Mouse (Mus musculus): ENCODE data around the gene Aunip. TPM values are rescaled to one million over a fixed set of nuclear protein-coding genes. Genes with fewer than 3 reads are reported as not detected.

Aunip gene
- polyA plus RNA-seq, 1 experiment from 2014 or later: 0.78 TPM

DNA sequence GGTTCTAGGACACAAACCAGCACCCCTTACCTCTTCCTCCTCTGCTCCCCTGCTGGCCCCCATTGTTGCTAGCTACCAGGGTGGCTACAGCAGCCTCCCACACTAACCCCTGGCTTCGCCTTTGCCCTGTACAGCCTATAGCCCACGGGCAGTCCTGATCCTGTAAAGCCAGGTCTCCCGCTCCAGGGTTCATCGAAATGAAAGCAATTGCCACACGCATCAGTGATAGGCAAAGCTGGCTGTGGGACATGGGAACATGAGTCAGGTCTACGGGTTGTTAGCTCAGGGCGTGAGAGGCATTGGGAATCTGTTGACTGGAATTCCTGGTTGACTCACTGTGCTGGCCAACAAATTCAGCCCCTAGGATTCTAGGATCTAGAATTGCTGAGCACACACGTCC is 28.4 kb upstream of the Aunip start:
- no peak for DNase-seq
- Histone ChIP-seq H3K4me1 (ENCODE audit: control insufficient read depth, insufficient read depth, low read length) (peaks cover 3% of the 10 kb centered on the region), H3K9ac (replicated peaks; ENCODE audit: low read length) (no peak overlapping the region), H3K9me3 (ENCODE audit: control insufficient read depth, low read length) (no peaks in the 10 kb centered on the region), H3K4me3 (replicated peaks; ENCODE audit: low read depth, low read length) (no peak overlapping the region), H3K27ac (replicated peaks; ENCODE audit: low read depth, low read length) (no peak overlapping the region), H3K4me2 (ENCODE audit: low read length) (no peak overlapping the region), H3K27me3 (ENCODE audit: control insufficient read depth, insufficient read depth, low read length) (no peaks in the 10 kb centered on the region), H3K36me3 (ENCODE audit: control insufficient read depth, insufficient read depth, low read length) (peaks cover 1% of the 10 kb centered on the region; the same call in 1 of the 2 replicates)
- 81% methylated on average over 8 of the region's 8 CpGs for WGBS
- ATAC-seq (ENCODE audit: low FRiP score, low TSS enrichment): no peak

DNA sequence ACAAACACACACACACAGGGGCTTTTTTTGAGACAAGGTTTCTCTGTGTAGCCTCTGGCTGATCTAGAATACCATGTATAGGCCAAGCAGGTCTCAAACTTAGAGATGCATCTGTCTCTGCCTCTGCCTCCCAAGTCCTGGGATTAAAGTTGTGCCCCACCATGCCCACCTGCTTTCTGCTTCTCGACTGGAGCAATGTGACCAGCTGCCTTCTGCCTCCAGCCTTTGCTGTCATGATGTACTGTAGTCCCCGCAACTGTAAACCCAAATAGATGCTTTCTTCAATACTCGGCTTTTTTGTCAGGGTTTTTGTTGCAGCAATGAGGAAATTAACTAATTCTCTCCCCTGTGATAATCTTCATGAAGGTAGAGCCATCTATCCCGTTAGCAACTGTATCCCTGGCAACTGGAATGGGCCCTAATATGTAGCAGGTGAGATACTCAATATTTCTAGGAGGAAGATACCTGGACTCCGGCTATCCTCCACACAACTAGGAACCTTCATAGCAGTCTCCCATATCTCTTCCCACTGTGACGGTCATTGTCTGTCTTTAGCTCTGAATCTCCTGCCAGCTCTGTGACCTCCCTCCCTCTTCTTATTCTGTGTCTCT is 27.6 kb upstream of the Aunip start:
- WGBS: 70% methylated on average over 6 of the region's 6 CpGs
- Histone ChIP-seq H3K4me1 (ENCODE audit: control insufficient read depth, insufficient read depth, low read length) (peaks cover 1% of the 10 kb centered on the region), H3K4me2 (ENCODE audit: low read length) (no peak overlapping the region), H3K27ac (replicated peaks; ENCODE audit: low read depth, low read length) (no peak overlapping the region), H3K27me3 (ENCODE audit: control insufficient read depth, insufficient read depth, low read length) (no peaks in the 10 kb centered on the region), H3K9ac (replicated peaks; ENCODE audit: low read length) (no peak overlapping the region), H3K36me3 (ENCODE audit: control insufficient read depth, insufficient read depth, low read length) (no peaks in the 10 kb centered on the region), H3K9me3 (ENCODE audit: control insufficient read depth, low read length) (no peaks in the 10 kb centered on the region), H3K4me3 (replicated peaks; ENCODE audit: low read depth, low read length) (no peak overlapping the region)
- no peak for DNase-seq
- ATAC-seq (ENCODE audit: low FRiP score, low TSS enrichment): no peak

DNA sequence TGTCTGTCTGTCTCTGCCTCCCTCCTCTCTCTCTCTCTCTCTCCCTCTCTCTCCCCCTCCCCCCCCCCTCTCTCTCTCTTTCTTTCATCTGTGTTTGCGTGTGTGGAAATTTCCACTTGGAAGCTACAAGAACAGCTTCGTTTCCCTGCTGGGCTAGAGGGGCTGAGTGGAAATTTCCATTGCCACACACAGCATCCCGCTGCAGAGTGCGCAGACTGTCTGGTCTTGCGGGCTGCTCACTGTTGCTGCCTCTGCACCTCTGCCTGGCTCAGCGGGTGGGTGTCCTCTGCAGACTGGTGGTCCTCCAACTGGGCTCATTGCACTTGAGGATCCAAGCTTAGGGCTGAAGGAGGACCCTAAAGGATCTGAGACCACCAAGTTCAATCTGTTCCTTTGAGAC is 27.1 kb upstream of the Aunip start:
- no peaks in the 10 kb centered on the region for H3K27me3 ChIP-seq (ENCODE audit: control insufficient read depth, insufficient read depth, low read length)
- DNase-seq (peak; percentile 40), ATAC-seq (ENCODE audit: low FRiP score, low TSS enrichment) (no peak)
- WGBS: 48% methylated on average over 6 of the region's 6 CpGs
- H3K4me1 ChIP-seq (ENCODE audit: control insufficient read depth, insufficient read depth, low read length): no peaks in the 10 kb centered on the region; the same call in 1 of the 2 replicates
- no peak overlapping the region for H3K27ac ChIP-seq (replicated peaks; ENCODE audit: low read depth, low read length)
- no peak overlapping the region for H3K9ac ChIP-seq (replicated peaks; ENCODE audit: low read length)
- H3K4me2 ChIP-seq (ENCODE audit: low read length): no peak overlapping the region
- no peaks in the 10 kb centered on the region for H3K9me3 ChIP-seq (ENCODE audit: control insufficient read depth, low read length)
- H3K4me3 ChIP-seq (replicated peaks; ENCODE audit: low read depth, low read length): no peak overlapping the region
- no peaks in the 10 kb centered on the region for H3K36me3 ChIP-seq (ENCODE audit: control insufficient read depth, insufficient read depth, low read length)

DNA sequence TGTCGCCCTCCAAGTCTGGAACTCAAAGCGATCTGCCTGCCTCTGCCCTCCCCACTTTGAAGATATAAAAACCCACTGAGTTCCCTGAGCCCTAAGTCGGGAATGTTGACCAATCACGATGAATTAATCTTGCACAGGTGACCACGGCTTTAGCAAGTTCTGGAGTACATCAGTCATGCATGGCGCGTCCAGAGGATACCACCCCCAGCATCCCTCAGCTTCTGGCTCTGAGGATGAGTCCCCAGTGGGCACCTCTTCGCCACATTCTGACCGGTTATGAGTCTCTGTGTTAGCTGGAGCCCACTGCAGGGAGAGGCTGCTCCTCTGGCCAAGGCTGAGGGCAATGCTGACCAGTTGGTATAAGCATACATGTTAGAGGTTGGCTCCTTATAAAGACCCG is 26.6 kb upstream of the Aunip start:
- Histone ChIP-seq H3K36me3 (ENCODE audit: control insufficient read depth, insufficient read depth, low read length) (no peaks in the 10 kb centered on the region), H3K9me3 (ENCODE audit: control insufficient read depth, low read length) (no peaks in the 10 kb centered on the region), H3K4me3 (replicated peaks; ENCODE audit: low read depth, low read length) (no peak overlapping the region), H3K4me2 (ENCODE audit: low read length) (no peak overlapping the region), H3K27me3 (ENCODE audit: control insufficient read depth, insufficient read depth, low read length) (no peaks in the 10 kb centered on the region), H3K4me1 (ENCODE audit: control insufficient read depth, insufficient read depth, low read length) (no peaks in the 10 kb centered on the region), H3K9ac (replicated peaks; ENCODE audit: low read length) (no peak overlapping the region), H3K27ac (replicated peaks; ENCODE audit: low read depth, low read length) (no peak overlapping the region)
- ATAC-seq (ENCODE audit: low FRiP score, low TSS enrichment): no peak
- 86% methylated on average over 10 of the region's 10 CpGs for WGBS
- DNase-seq: no peak

DNA sequence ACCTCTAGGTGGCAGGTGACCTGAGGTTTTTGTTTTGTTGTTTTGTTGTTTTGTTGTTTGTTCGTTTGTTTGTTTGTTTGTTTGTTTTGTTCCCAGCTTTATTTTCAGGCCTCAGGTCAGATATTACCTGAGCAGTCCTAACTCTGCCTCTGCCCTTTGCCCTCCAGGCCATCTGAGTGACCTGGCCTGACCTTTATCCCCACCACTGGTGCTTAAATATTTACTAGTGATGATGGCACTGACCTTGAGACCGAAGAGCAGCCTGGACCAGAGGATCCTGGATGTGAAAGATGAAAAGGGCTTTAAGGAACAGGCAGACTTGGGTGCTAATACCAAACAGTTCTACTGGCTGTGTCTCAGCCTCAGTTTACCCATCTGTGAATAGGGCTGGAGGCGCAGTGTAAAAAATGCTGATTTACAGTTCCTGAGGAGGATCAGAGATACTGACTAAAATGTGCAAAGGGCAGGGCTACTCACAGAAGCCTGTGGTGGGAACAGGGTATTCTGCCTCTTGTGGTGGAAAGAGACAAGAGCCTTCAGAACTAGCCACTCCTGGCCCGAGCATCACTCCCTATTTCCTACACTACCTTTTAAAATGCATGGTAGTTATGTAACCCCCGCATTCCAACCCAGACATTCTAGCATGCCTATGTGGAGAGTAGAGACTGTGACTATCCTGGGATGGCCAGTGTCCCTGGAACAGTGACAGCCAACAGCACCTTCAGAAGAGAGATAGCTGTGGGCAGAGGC is 25.5 kb upstream of the Aunip start:
- 93% methylated on average over 5 of the region's 5 CpGs for WGBS
- ATAC-seq (ENCODE audit: low FRiP score, low TSS enrichment) (no peak), DNase-seq (no peak)
- Histone ChIP-seq H3K36me3 (ENCODE audit: control insufficient read depth, insufficient read depth, low read length) (no peaks in the 10 kb centered on the region), H3K27me3 (ENCODE audit: control insufficient read depth, insufficient read depth, low read length) (no peaks in the 10 kb centered on the region), H3K4me3 (replicated peaks; ENCODE audit: low read depth, low read length) (no peak overlapping the region), H3K9ac (replicated peaks; ENCODE audit: low read length) (no peak overlapping the region), H3K9me3 (ENCODE audit: control insufficient read depth, low read length) (no peaks in the 10 kb centered on the region), H3K27ac (replicated peaks; ENCODE audit: low read depth, low read length) (no peak overlapping the region), H3K4me1 (ENCODE audit: control insufficient read depth, insufficient read depth, low read length) (no peaks in the 10 kb centered on the region), H3K4me2 (ENCODE audit: low read length) (no peak overlapping the region)

DNA sequence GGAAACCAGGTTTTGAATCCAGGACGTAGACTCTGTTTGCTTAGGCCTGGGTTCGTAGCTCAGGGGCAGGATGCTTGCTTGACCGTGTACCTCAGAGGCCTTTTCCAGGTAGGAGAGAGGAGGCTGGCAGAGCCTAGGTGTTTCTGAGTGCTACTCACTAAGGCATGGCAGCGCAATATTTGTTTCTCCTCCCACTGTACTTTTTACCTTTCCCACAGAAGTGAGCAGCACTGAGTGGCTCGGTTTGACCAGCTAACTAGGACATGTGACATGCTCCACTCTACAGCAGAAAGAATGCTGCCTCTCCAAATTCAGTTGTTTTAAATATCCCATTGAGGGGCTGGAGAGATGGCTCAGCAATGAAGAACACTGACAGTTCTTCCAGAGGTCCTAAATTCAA is 22.6 kb upstream of the Aunip start:
- H3K9me3 ChIP-seq (ENCODE audit: control insufficient read depth, low read length): no peaks in the 10 kb centered on the region
- H3K4me2 ChIP-seq (ENCODE audit: low read length): no peak overlapping the region
- no peak overlapping the region for H3K9ac ChIP-seq (replicated peaks; ENCODE audit: low read length)
- WGBS: 92% methylated on average over 5 of the region's 5 CpGs
- H3K4me3 ChIP-seq (replicated peaks; ENCODE audit: low read depth, low read length): no peak overlapping the region
- no peaks in the 10 kb centered on the region for H3K27me3 ChIP-seq (ENCODE audit: control insufficient read depth, insufficient read depth, low read length)
- H3K27ac ChIP-seq (replicated peaks; ENCODE audit: low read depth, low read length): no peak overlapping the region
- H3K36me3 ChIP-seq (ENCODE audit: control insufficient read depth, insufficient read depth, low read length): no peaks in the 10 kb centered on the region
- ATAC-seq (ENCODE audit: low FRiP score, low TSS enrichment): no peak
- no peak for DNase-seq
- H3K4me1 ChIP-seq (ENCODE audit: control insufficient read depth, insufficient read depth, low read length): no peaks in the 10 kb centered on the region

DNA sequence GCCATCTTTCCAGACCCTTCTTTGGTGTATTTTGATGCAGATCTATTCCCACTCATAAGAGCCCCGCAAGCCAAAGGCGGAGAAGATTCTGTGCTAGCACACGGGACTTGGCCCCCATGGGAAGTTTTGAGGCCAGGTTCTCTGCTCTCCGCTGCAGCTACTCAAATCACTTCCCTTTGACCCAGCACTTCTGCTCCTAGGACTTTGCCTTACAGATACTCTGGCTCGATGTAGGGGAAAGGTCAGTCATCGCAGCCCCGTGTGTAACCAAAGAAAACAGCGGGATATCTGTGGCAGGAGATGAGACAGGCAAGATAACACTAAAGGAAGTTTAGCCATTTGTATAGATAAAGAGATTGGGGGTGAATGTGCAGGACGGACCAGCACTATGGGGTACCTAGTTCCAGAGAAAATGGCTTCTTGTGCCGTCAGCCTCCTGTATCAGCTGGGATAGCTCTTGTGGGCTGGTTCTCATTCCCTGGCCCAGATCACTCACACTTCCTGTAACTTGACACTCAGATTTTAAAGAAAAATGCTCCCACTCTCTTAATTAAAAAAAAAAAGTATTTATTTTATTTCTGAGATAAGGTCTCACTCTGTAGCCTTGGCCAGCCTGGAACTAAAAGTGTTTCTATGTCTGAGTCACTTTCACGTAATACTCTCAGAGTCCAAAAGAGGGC is 20.7 kb upstream of the Aunip start:
- Histone ChIP-seq H3K4me2 (ENCODE audit: low read length) (no peak overlapping the region), H3K27ac (replicated peaks; ENCODE audit: low read depth, low read length) (no peak overlapping the region), H3K27me3 (ENCODE audit: control insufficient read depth, insufficient read depth, low read length) (no peaks in the 10 kb centered on the region), H3K9me3 (ENCODE audit: control insufficient read depth, low read length) (no peaks in the 10 kb centered on the region), H3K36me3 (ENCODE audit: control insufficient read depth, insufficient read depth, low read length) (no peaks in the 10 kb centered on the region), H3K4me1 (ENCODE audit: control insufficient read depth, insufficient read depth, low read length) (0 out of 2 replicates have a peak, but pooled peaks cover 3% of the 10 kb centered on the region), H3K9ac (replicated peaks; ENCODE audit: low read length) (no peak overlapping the region), H3K4me3 (replicated peaks; ENCODE audit: low read depth, low read length) (no peak overlapping the region)
- DNase-seq (no peak), ATAC-seq (ENCODE audit: low FRiP score, low TSS enrichment) (no peak)
- WGBS: 92% methylated on average over 11 of the region's 11 CpGs

DNA sequence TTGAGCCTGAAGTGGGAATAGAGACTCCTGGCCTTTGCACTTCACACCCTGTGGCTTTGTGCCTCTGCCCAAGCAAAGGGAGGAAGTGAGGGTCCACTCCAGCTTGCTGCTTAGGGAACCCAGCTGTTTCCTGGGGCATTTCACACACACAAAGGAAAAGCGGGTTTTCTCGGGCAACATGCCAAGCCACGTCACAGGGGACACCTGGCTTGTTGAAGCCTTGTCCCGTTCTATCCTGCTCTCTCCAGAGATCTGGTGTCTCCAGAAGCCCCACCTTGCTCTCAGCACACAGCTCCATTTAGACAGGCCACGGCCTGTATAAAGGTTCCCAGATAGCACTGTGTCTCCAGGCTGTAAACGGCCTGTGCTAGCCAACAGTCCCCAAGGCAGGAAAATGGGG is 19.1 kb upstream of the Aunip start:
- no peaks in the 10 kb centered on the region for H3K36me3 ChIP-seq (ENCODE audit: control insufficient read depth, insufficient read depth, low read length)
- H3K27ac ChIP-seq (replicated peaks; ENCODE audit: low read depth, low read length): no peak overlapping the region
- H3K4me2 ChIP-seq (ENCODE audit: low read length): no peak overlapping the region
- ATAC-seq (ENCODE audit: low FRiP score, low TSS enrichment) (no peak), DNase-seq (no peak)
- WGBS: 78% methylated on average over 6 of the region's 6 CpGs
- H3K27me3 ChIP-seq (ENCODE audit: control insufficient read depth, insufficient read depth, low read length): no peaks in the 10 kb centered on the region
- no peak overlapping the region for H3K4me3 ChIP-seq (replicated peaks; ENCODE audit: low read depth, low read length)
- H3K9me3 ChIP-seq (ENCODE audit: control insufficient read depth, low read length): no peaks in the 10 kb centered on the region
- 0 out of 2 replicates have a peak, but pooled peaks cover 8% of the 10 kb centered on the region for H3K4me1 ChIP-seq (ENCODE audit: control insufficient read depth, insufficient read depth, low read length)
- H3K9ac ChIP-seq (replicated peaks; ENCODE audit: low read length): no peak overlapping the region
